Mouse (Mus musculus): Measurements from ENCODE around the gene Gm10401.
"Not testable (repeated sequence)": the region's sequence is repeated elsewhere in the genome, so short reads cannot be mapped to it uniquely, and the experiment has no call there.

Gm10401 gene

DNA sequence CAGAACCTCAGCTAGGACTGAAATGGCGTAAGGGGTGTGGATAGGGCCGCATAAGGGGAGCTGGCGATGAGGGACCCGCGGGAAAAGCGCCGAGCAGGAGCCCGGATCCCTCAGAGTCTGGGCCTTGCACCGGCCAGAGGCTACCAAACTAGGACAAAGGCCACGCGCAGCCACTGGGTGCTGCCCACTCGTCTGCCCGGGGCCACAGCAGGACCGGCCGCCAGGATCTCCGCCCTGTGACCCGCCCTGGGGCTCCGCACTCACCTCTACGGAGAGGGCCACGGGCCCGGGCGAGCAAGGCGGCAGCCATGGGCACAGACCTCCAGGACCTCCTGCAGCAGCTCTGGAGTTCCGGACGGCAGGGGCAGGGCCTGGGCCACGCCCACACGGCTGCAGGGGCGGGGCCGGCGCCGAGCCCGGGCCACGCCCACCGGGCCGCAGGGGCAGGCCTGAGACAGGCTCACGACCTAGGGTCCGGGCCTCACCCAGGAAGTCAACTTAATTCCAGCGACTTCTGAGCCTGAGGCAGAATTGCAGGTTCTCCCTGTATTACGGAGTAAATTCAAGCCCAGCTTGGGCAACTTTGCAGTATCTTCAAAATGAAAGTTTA is 21.0 kb upstream of the Gm10401 start, which contains the start of gene Acads:
Gene Acads (minus strand): TSS at position 386 of the 610 bp plus-strand sequence.
- DNase-seq (ENCODE audit: low spot score) = peak; percentile 33

GRCm38 (mm10) chr5:115117467-115117866 is 19.4 kb upstream of the Gm10401 start:
- DNase-seq (ENCODE audit: low spot score) = no peak

GRCm38 (mm10) chr5:115116426-115116825 is 18.3 kb upstream of the Gm10401 start:
- no peak for DNase-seq (ENCODE audit: low spot score)

GRCm38 (mm10) chr5:115114501-115114900 is 16.4 kb upstream of the Gm10401 start:
- DNase-seq (ENCODE audit: low spot score) = no peak

GRCm38 (mm10) chr5:115113244-115113643 is 15.1 kb upstream of the Gm10401 start:
- DNase-seq (ENCODE audit: low spot score) = no peak

DNA sequence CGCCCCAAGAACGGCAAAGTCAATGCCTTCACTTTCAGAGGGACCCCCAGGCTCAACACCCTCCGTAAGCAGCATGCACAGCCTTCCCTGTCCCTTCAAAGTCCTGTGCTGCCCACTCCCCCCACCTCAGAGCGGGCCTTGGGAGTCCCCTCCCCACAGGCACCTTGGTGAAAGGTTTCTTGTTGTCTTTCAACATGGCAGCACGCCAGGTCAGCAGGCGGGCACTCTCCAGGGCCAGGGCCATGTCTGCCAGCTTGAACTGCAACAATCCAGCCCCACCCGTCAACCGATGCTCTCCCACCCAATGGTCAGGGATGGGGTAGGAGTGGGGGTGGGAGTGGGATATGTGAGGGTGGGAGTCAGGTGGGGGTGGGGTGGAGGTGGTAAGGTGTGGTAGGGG is 13.1 kb upstream of the Gm10401 start:
- DNase-seq (ENCODE audit: low spot score) = no peak

GRCm38 (mm10) chr5:115103253-115103652 is 5.2 kb upstream of the Gm10401 start:
- DNase-seq (ENCODE audit: low spot score) = not testable (repeated sequence)

GRCm38 (mm10) chr5:115102231-115102630 is 4.1 kb upstream of the Gm10401 start:
- no peak for DNase-seq (ENCODE audit: low spot score)

- DNase-seq (ENCODE audit: low spot score) = no peak
Measured at GRCm38 (mm10) chr5:115100473-115100872, 2.4 kb upstream of the Gm10401 start.

GRCm38 (mm10) chr5:115099991-115100390 is 1.9 kb upstream of the Gm10401 start:
- DNase-seq (ENCODE audit: low spot score) = no peak

- DNase-seq (ENCODE audit: low spot score) = no peak
Measured at GRCm38 (mm10) chr5:115099530-115099929, 1.4 kb upstream of the Gm10401 start.

DNA sequence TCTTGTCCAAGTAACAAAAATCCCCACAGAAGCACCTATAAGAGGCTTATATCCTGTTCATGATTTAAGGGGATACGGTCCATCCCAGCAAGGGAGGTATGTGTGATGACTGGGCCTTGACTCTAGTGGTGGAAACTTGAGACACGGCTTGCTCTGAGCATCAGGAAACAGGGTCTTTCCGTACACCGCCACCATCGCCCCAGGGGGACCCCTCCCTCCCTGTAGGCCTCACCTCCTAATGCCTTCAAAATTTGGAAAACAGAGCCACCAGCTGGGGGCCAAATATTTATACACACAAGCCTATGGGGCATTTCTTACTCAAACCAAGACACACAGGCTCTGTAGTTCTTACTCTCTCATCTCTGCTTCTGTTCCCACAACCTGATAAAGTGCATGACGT is 6.3 kb downstream of the Gm10401 start:
- DNase-seq (ENCODE audit: low spot score) = no peak

- no peak for DNase-seq (ENCODE audit: low spot score)
Measured at GRCm38 (mm10) chr5:115091015-115091414, 7.1 kb downstream of the Gm10401 start.

GRCm38 (mm10) chr5:115089592-115090268 is 8.4 kb downstream of the Gm10401 start:
- no peak for DNase-seq (ENCODE audit: low spot score)

DNA sequence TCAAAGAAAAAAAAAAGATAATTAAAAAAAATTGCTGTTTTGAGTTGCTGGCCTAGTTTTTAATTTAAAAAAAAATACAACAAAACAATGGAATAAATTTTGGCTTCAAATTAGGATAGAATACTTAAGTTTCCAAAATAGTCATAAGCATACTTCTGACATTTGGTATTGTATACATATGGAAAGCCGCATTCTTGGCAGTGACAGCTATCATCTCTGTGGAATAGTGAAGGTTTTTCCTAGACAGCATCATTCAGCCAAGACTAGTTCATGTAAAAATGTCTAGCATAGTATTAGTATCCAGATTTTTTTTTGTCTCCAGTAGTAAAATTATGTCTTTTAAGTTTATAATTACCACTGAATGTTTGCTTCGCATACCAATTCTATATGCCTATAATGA is 12.4 kb downstream of the Gm10401 start:
- no peak for DNase-seq (ENCODE audit: low spot score)

- DNase-seq (ENCODE audit: low spot score) = no peak
Measured at GRCm38 (mm10) chr5:115083492-115083891, 14.6 kb downstream of the Gm10401 start.

DNA sequence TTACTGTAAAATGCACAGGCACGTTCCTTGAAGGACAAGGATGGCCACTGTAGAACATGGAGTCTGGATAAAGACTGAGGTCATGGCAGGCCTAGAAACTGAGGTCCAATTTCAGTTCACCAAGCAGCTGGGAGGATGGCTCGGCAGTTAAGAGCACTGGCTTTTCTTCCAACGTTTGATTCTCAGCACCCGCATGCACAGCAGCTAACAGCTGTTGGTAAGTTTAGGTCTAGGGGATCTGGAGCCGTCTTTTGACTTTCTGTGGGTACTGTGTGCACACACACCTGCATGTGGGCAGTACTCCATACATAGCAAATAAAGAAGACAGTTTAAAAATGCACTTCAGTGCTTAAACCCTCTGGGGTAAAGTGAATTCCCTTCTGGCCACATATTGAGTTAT is 16.5 kb downstream of the Gm10401 start:
- no peak for DNase-seq (ENCODE audit: low spot score)

GRCm38 (mm10) chr5:115076144-115076901 is 21.8 kb downstream of the Gm10401 start:
- no peak for DNase-seq (ENCODE audit: low spot score)

- DNase-seq (ENCODE audit: low spot score) = no peak
Measured at GRCm38 (mm10) chr5:115074749-115075148, 23.3 kb downstream of the Gm10401 start.

- DNase-seq (ENCODE audit: low spot score) = not testable (repeated sequence)
Measured at GRCm38 (mm10) chr5:115073306-115073705, 24.8 kb downstream of the Gm10401 start.

DNA sequence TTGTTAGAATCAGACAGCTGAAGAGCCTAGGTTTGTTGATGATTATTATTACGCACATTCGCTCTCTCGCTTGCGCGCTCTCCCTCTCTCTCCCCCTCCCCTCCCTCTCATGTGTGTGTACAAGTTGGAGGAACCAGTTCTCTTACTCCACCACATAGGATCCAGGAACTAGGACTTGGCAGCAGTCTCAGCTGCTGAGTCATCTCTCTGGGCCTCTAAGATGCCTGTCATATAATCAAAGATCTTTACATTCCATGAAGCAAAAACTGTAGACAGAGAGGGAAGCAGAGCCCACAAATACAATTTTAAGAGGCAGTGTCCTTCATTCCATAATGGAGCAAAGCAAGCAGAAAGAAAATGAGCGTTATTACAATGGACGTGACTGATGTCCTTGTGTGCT is 26.0 kb downstream of the Gm10401 start:
- no peak for DNase-seq (ENCODE audit: low spot score)

DNA sequence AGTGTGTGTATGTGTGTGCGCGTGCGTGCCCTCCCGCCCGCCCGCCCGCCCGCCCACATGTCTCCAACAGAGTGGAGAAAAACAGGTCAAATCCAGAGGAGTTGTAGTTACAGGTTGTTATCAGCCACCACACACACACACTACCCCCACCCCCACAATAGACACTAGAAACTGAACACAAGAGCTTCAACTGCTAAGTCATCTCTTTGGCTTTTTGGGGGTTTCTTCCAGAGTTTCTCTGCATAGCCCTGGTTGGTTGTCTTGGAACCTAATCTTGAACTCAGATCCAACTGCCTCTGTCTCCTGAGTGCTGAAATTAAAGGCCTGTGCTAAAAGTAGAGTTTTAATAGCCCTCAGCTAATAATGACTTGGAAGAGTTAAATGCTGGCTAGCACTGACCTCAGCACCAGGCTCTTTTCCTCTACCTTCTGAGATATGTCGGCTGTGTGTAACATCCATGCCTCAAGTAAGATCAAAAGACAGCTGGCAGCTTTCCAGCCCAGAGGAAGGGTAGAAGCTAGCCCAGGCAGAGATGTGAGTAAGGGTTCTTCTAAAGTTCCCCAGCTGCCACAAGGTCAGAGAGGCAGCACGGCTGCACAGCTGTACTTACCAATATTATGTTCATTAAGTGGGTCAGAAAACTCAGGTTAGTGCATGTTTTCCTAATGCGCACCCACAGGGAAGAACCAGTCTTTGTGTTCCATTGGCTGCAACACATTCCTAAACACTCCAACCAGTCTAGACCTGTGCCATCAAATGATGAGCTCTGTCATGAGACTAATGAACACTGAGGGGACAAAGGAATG is 26.8 kb downstream of the Gm10401 start:
- no peak for DNase-seq (ENCODE audit: low spot score)

All from urinary bladder, postnatal 10 days (tissue).